31 mouse cellular contexts compared by ENCODE assay signal in genomic region chr7:135364606-135365005, GRCm38 (mm10). TPM values are rescaled to one million over a fixed set of nuclear protein-coding genes. Genes with fewer than 3 reads are reported as not detected.
"Had no signal": no experiment of that assay in that cellular context is flagged by ENCODE, and none has a peak within 500 bp of the region (broad histone marks: within the 10 kb centered on the region; RNA-seq: fewer than 3 reads in every experiment).

No protein-coding gene starts in this region.

- ATAC-seq: forebrain, embryonic 13.5 days; forebrain, embryonic 14.5 days; forebrain, embryonic 15.5 days; forebrain, embryonic 16.5 days; forebrain, postnatal 0 days had no signal

- H3K27ac ChIP-seq: embryonic facial prominence, embryonic 10.5 days; embryonic facial prominence, embryonic 12.5 days; embryonic facial prominence, embryonic 13.5 days; embryonic facial prominence, embryonic 15.5 days; forebrain, embryonic 10.5 days; forebrain, embryonic 12.5 days; forebrain, embryonic 13.5 days; forebrain, embryonic 15.5 days; gastrocnemius, adult 2 months; heart, adult 2 months had no signal

- H3K4me1 ChIP-seq: embryonic facial prominence, embryonic 10.5 days; embryonic facial prominence, embryonic 12.5 days; embryonic facial prominence, embryonic 13.5 days; embryonic facial prominence, embryonic 15.5 days; forebrain, embryonic 10.5 days; forebrain, embryonic 12.5 days; forebrain, embryonic 13.5 days; forebrain, embryonic 15.5 days had no signal

- H3K4me3 ChIP-seq: embryonic facial prominence, embryonic 10.5 days; embryonic facial prominence, embryonic 12.5 days; embryonic facial prominence, embryonic 13.5 days; embryonic facial prominence, embryonic 15.5 days; erythroblast, embryonic 14.5 days; forebrain, embryonic 10.5 days; forebrain, embryonic 12.5 days; forebrain, embryonic 13.5 days; forebrain, embryonic 15.5 days; gastrocnemius, adult 2 months; heart, adult 2 months had no signal

- H3K27me3 ChIP-seq: embryonic facial prominence, embryonic 12.5 days; embryonic facial prominence, embryonic 13.5 days; embryonic facial prominence, embryonic 15.5 days; forebrain, embryonic 12.5 days; forebrain, embryonic 13.5 days; forebrain, embryonic 15.5 days had no signal

- H3K4me2 ChIP-seq: embryonic facial prominence, embryonic 12.5 days; embryonic facial prominence, embryonic 13.5 days; embryonic facial prominence, embryonic 15.5 days; forebrain, embryonic 12.5 days; forebrain, embryonic 13.5 days; forebrain, embryonic 15.5 days had no signal

- H3K36me3 ChIP-seq: embryonic facial prominence, embryonic 10.5 days; embryonic facial prominence, embryonic 12.5 days; embryonic facial prominence, embryonic 13.5 days; embryonic facial prominence, embryonic 15.5 days; forebrain, embryonic 10.5 days; forebrain, embryonic 12.5 days; forebrain, embryonic 15.5 days had no signal

- H3K9me3 ChIP-seq: embryonic facial prominence, embryonic 10.5 days; embryonic facial prominence, embryonic 12.5 days; embryonic facial prominence, embryonic 13.5 days; embryonic facial prominence, embryonic 15.5 days; forebrain, embryonic 10.5 days; forebrain, embryonic 12.5 days; forebrain, embryonic 13.5 days; forebrain, embryonic 15.5 days had no signal

- DNase-seq: cerebellum, adult 2 months; cerebellum, adult 8-10 months; cerebellum, adult 9-10 months; cerebellum, adult 9-11 months; cerebellum, postnatal 10 days; cerebellum, postnatal 14 days; cerebellum, postnatal 25 days; cerebellum, postnatal 36 days; embryo, embryonic 11 days; forebrain, postnatal 0 days; gastrocnemius, adult 2 months; gastrocnemius, postnatal 10 days; gastrocnemius, postnatal 14 days; gastrocnemius, postnatal 25 days; gastrocnemius, postnatal 36 days; heart, adult 18-20 months; heart, adult 2 months had no signal

- H3K9ac ChIP-seq: embryonic facial prominence, embryonic 12.5 days; embryonic facial prominence, embryonic 13.5 days; embryonic facial prominence, embryonic 15.5 days; forebrain, embryonic 12.5 days; forebrain, embryonic 13.5 days; forebrain, embryonic 15.5 days; forebrain, postnatal 0 days had no signal

RNA-seq across cellular contexts. Expression of gene Foxi2, which starts 45.5 kb away (rescaled TPM):
- polyA plus RNA-seq: cerebellum, adult 2 months; cortical plate, adult 2 months; embryonic facial prominence, embryonic 14.5 days; erythroblast, embryonic 14.5 days; forebrain, embryonic 13.5 days; forebrain, embryonic 14.5 days; forebrain, embryonic 15.5 days; forebrain, embryonic 16.5 days; gonadal fat pad, adult 2 months; heart, adult 2 months had no signal
